Mouse (Mus musculus) hindbrain, embryonic 14.5 days (tissue): Measurements from ENCODE around the gene Rasgef1b. TPM values are rescaled to one million over a fixed set of nuclear protein-coding genes. Genes with fewer than 3 reads are reported as not detected.

Experiments used
- ATAC-seq: fragments of 200-750 bp; cut with Nextera tagmentation; 2 replicates; pipeline ENCODE4 v1.8.0; 2017; ENCODE audit warnings: moderate number of reproducible peaks, mild to moderate bottlenecking, moderate TSS enrichment, moderate library complexity; ENCODE audit not compliant: low FRiP score
- DNase-seq: peaks from one replicate; pipeline ENCODE4 v3.0.0-alpha.2; 2015; ENCODE audit warnings: low spot score
- H3K27ac ChIP-seq: fragments of 300-500 bp; sonication (generic); 2 replicates; pipeline ENCODE4 v1.5.1; 2014; ENCODE audit warnings: mild to moderate bottlenecking, moderate library complexity
- H3K27me3 ChIP-seq: fragments of 300-500 bp; sonication (generic); 2 replicates; pipeline ENCODE4 v1.6.1; 2014; ENCODE audit warnings: mild to moderate bottlenecking, low read length, mixed read lengths; ENCODE audit not compliant: control insufficient read depth, insufficient read depth
- H3K36me3 ChIP-seq: fragments of 300-500 bp; sonication (generic); replicated peaks from 2 replicates; pipeline ENCODE4 v1.6.1; 2014; ENCODE audit not compliant: control insufficient read depth, insufficient read depth
- H3K4me1 ChIP-seq: fragments of 300-500 bp; sonication (generic); replicated peaks from 2 replicates; pipeline ENCODE4 v1.6.1; 2014; ENCODE audit warnings: antibody characterized with exemption, low read length, mixed read lengths; ENCODE audit not compliant: control insufficient read depth, insufficient read depth
- H3K4me2 ChIP-seq: fragments of 300-500 bp; sonication (generic); replicated peaks from 2 replicates; pipeline ENCODE4 v1.6.1; 2014; ENCODE audit warnings: mild to moderate bottlenecking, moderate library complexity
- H3K4me3 ChIP-seq: fragments of 300-500 bp; sonication (generic); replicated peaks from 2 replicates; pipeline ENCODE4 v1.5.1; 2014; ENCODE audit warnings: mild to moderate bottlenecking, low read length
- H3K9ac ChIP-seq: fragments of 300-500 bp; sonication (generic); 2 replicates; pipeline ENCODE4 v1.6.1; 2014
- H3K9me3 ChIP-seq: fragments of 300-500 bp; sonication (generic); 2 replicates; pipeline ENCODE4 v1.6.1; 2016; ENCODE audit warnings: low read length; ENCODE audit not compliant: control insufficient read depth
- WGBS: fragments of 180-500 bp; shearing (Covaris S2); extraction: QIAGEN DNeasy Blood & Tissue Kit; methylation state at CpG from one replicate; pipeline ENCODE4 v1.1.7; 2014; 5-methylcytosine and 5-hydroxymethylcytosine counted together
- polyA plus RNA-seq: library from polyadenylated mRNA; unstranded; fragments of >200 nt; fragmentation: Nextera tagmentation; extraction: Ambion mirVana; gene quantifications from 2 replicates; pipeline ENCODE4 v1.2.1, GENCODE M21; 2014

Rasgef1b gene
- polyA plus RNA-seq, 1 experiment from 2014 or later: 51.5 TPM

DNA sequence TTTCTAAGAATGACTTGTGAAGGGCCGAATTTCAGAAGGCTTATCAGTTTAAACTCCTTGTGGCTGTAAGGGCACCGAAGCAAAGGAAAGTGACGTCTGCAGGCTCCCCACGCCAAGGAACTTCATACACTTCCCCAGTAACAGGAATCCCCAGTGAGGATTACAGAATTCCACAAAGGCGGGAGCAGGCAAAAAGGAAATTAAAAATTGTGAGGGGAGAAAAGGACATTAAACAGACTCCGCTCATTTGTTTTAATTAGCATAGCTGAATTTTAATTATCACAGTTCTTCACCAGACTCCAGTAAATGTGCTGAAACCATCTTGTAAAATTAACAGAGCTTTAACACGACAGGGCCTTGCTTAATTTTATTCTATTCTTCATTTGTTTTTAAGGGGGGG, 17.2 kb upstream of the Rasgef1b start:
- H3K4me3 ChIP-seq: no peak overlapping the region
- ATAC-seq (no peak), DNase-seq (no peak)
- H3K36me3 ChIP-seq: no peaks in the 10 kb centered on the region
- peaks cover 14% of the 10 kb centered on the region; the same call in 1 of the 2 replicates for H3K4me1 ChIP-seq
- H3K9ac ChIP-seq: no peak overlapping the region
- H3K27ac ChIP-seq: no peak overlapping the region
- 51% methylated on average over 7 of the region's 7 CpGs for WGBS
- no peaks in the 10 kb centered on the region for H3K27me3 ChIP-seq
- H3K4me2 ChIP-seq: no peak overlapping the region
- H3K9me3 ChIP-seq: no peaks in the 10 kb centered on the region

- Histone ChIP-seq H3K27ac (no peak overlapping the region), H3K36me3 (no peaks in the 10 kb centered on the region), H3K9ac (no peak overlapping the region), H3K9me3 (no peaks in the 10 kb centered on the region), H3K4me2 (no peak overlapping the region), H3K4me3 (no peak overlapping the region), H3K4me1 (peaks cover 14% of the 10 kb centered on the region; the same call in 1 of the 2 replicates), H3K27me3 (no peaks in the 10 kb centered on the region)
- 80% methylated on average over 7 of the region's 7 CpGs for WGBS
- DNase-seq (no peak), ATAC-seq (no peak)
Measured at GRCm38 (mm10) chr5:99742874-99743273, 14.0 kb upstream of the Rasgef1b start.

DNA sequence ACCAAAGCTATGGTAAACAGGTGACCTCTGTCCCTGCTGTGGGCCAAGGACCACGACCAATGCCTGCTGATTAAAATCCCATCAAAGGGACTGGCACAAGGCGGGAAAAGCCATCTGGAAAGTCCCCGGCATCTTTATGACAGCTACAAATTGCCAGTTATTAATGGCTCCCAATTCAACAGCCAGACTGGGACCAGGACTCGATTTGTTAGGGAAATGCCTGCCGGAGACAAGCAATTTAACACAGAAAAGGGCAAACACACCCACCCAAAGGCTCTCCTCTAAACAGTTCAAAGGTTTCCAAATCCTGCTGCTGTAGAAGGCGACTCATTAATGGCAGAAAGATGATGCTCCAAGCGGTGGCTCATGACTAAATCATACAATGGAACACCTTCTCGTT, 13.2 kb upstream of the Rasgef1b start:
- ATAC-seq (no peak), DNase-seq (no peak)
- Histone ChIP-seq H3K36me3 (no peaks in the 10 kb centered on the region), H3K4me2 (no peak overlapping the region), H3K27me3 (no peaks in the 10 kb centered on the region), H3K9ac (no peak overlapping the region), H3K27ac (no peak overlapping the region), H3K9me3 (no peaks in the 10 kb centered on the region), H3K4me3 (no peak overlapping the region), H3K4me1 (peaks cover 13% of the 10 kb centered on the region; the same call in 1 of the 2 replicates)
- 21% methylated on average over 8 of the region's 8 CpGs for WGBS

GRCm38 (mm10) chr5:99737937-99738727, 9.3 kb upstream of the Rasgef1b start:
- Histone ChIP-seq H3K4me2 (no peak overlapping the region), H3K27ac (no peak overlapping the region), H3K4me1 (peaks cover 10% of the 10 kb centered on the region; the same call in 1 of the 2 replicates), H3K9ac (no peak overlapping the region), H3K9me3 (no peaks in the 10 kb centered on the region), H3K36me3 (no peaks in the 10 kb centered on the region), H3K27me3 (no peaks in the 10 kb centered on the region), H3K4me3 (no peak overlapping the region)
- WGBS: 18% methylated on average over 10 of the region's 10 CpGs
- ATAC-seq (no peak), DNase-seq (no peak)

DNA sequence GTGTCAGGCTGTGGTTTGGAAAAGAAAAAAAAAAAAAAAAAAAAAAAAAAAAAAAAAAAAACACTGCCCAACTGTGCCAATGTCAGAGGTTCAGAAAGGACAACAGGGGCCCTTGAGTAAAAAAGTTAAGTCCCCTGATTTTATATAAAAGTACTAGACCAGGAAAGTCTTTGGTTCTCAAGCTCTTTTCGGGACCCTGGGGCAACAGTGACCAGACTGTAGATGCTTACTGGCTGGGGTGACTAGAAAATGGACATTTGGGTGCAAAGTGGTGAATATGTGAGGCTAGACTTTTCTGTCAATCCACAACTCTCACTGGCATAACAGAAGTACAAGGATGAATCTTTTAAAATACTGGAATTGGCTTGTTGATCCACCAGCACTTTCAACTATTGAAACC, 1.1 kb upstream of the Rasgef1b start:
- peak overlapping the region; percentile 94; the same call in 1 of the 2 replicates for H3K4me2 ChIP-seq
- DNase-seq (no peak), ATAC-seq (no peak)
- peaks cover 15% of the 10 kb centered on the region; the same call in 1 of the 2 replicates for H3K4me1 ChIP-seq
- no peaks in the 10 kb centered on the region for H3K9me3 ChIP-seq
- 76% methylated on average over 1 of the region's 1 CpGs for WGBS
- no peaks in the 10 kb centered on the region for H3K36me3 ChIP-seq
- H3K27me3 ChIP-seq: peaks cover 11% of the 10 kb centered on the region; the same call in 1 of the 2 replicates
- no peak overlapping the region for H3K27ac ChIP-seq
- no peak overlapping the region for H3K9ac ChIP-seq
- H3K4me3 ChIP-seq: no peak overlapping the region

- DNase-seq (no peak), ATAC-seq (peak; percentile 32)
- Histone ChIP-seq H3K4me3 (peak overlapping the region; percentile 49), H3K4me2 (peak overlapping the region; percentile 94), H3K27me3 (peaks cover 11% of the 10 kb centered on the region; the same call in 1 of the 2 replicates), H3K27ac (peak overlapping the region; percentile 60; the same call in 1 of the 2 replicates), H3K36me3 (no peaks in the 10 kb centered on the region), H3K4me1 (peaks cover 15% of the 10 kb centered on the region; the same call in 1 of the 2 replicates), H3K9me3 (no peaks in the 10 kb centered on the region), H3K9ac (peak overlapping the region; percentile 50)
- WGBS: 2% methylated on average over 18 of the region's 18 CpGs
Measured at GRCm38 (mm10) chr5:99729361-99729882, 557 bp upstream of the Rasgef1b start.

- peak overlapping the region; percentile 83 for H3K9ac ChIP-seq
- H3K4me1 ChIP-seq: peaks cover 15% of the 10 kb centered on the region; the same call in 1 of the 2 replicates
- no peak for DNase-seq
- H3K4me2 ChIP-seq: peak overlapping the region; percentile 94
- no peaks in the 10 kb centered on the region for H3K36me3 ChIP-seq
- peak overlapping the region; percentile 49 for H3K4me3 ChIP-seq
- peak; percentile 28; the same call in 1 of the 2 replicates for ATAC-seq
- peaks cover 11% of the 10 kb centered on the region; the same call in 1 of the 2 replicates for H3K27me3 ChIP-seq
- 0% methylated on average over 15 of the region's 15 CpGs for WGBS
- H3K27ac ChIP-seq: peak overlapping the region; percentile 74; the same call in 1 of the 2 replicates
- H3K9me3 ChIP-seq: no peaks in the 10 kb centered on the region
Measured at GRCm38 (mm10) chr5:99728027-99728451, 826 bp downstream of the Rasgef1b start.

DNA sequence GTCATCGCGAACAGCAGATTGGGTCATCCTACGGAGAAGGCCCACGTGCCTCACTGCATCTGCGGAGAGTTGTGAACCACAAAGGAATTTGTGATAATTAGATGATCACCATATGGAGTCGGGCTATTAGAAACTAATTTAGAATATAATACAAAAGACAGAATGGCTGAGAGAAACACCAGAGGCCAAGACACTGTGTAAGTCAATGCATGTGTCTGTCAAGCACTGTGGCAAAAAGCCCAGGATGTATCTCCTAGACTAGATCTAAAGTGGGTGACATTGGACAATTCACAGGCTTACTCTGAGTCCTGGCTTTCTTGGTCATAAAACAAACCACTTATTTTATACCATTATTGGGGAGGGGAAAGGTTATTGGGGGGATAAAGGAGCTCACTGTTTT, 4.9 kb downstream of the Rasgef1b start:
- ATAC-seq (no peak), DNase-seq (no peak)
- no peak overlapping the region for H3K27ac ChIP-seq
- no peak overlapping the region for H3K4me2 ChIP-seq
- 44% methylated on average over 6 of the region's 6 CpGs for WGBS
- no peaks in the 10 kb centered on the region for H3K9me3 ChIP-seq
- H3K9ac ChIP-seq: no peak overlapping the region
- H3K36me3 ChIP-seq: no peaks in the 10 kb centered on the region
- H3K4me3 ChIP-seq: no peak overlapping the region
- H3K27me3 ChIP-seq: no peaks in the 10 kb centered on the region
- H3K4me1 ChIP-seq: peaks cover 10% of the 10 kb centered on the region

DNA sequence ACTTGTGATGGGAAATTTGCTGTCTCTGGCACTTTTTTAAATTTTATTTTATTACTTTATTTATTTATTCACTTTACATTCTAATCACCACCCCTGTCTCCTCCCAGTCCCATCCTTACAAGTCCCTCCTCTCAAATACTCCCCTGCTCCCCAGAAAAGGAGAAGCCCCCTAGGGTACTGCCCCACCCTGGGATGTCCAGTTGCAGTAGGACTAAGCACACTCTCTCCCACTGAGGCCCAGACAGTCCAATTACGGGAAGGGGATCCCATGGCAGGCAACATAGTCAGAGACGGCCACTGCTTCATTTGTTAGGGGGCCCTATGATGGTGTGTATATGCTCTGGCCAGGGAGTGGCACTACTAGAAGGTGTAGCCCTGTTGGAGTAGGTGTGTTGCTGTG, 6.6 kb downstream of the Rasgef1b start:
- Histone ChIP-seq H3K36me3 (no peaks in the 10 kb centered on the region), H3K9ac (no peak overlapping the region), H3K4me1 (peaks cover 3% of the 10 kb centered on the region; the same call in 1 of the 2 replicates), H3K9me3 (no peaks in the 10 kb centered on the region), H3K4me2 (no peak overlapping the region), H3K27me3 (no peaks in the 10 kb centered on the region), H3K27ac (no peak overlapping the region), H3K4me3 (no peak overlapping the region)
- DNase-seq: no peak
- WGBS: 91% methylated on average over 2 of the region's 2 CpGs
- 0 out of 2 replicates have a peak, but pooled peaks have one; percentile 5 for ATAC-seq
